Mouse (Mus musculus): ENCODE data around the gene Nup93.

- no peak for TF ChIP-seq POLR2A (IDR thresholded peaks at IDR 0.05; ENCODE audit: borderline replicate concordance, low read depth, low read length)
- no peak for TF ChIP-seq CTCF (IDR thresholded peaks at IDR 0.05; ENCODE audit: low read depth, low read length)
Observed at GRCm38 (mm10) chr8:94180561-94180908, 33.8 kb upstream of the Nup93 start.
